Mouse (Mus musculus): Measurements from ENCODE around the gene Ripor3. TPM values are rescaled to one million over a fixed set of nuclear protein-coding genes. Genes with fewer than 3 reads are reported as not detected.

Ripor3 gene
- polyA plus RNA-seq, 1 experiment, result 0.84 TPM

DNA sequence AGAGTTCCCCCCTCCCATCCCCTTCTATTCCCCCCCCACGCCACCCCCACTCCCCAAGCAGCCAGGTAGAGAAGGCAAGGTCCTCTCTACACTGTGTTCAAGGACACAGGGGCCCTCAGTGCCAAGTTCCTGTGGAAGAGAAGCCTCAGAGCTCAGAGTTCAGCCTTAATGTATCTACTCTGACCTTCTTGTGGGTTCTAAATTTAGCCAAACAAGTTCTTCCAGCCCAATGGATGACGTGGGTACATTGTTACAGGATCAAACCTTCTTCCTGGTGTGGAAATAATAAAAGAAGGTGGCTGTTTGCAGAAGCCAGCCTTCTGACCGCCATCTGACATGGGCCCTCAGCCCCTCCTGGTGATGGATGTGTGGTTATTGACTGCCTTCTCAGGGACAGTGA, 16.0 kb upstream of the Ripor3 start:
- TF ChIP-seq CTCF (IDR thresholded peaks at IDR 0.05; ENCODE audit: borderline replicate concordance, insufficient read depth, low read depth, low read length) (no peak), POLR2A (IDR thresholded peaks at IDR 0.05; ENCODE audit: borderline replicate concordance, insufficient read depth, low read length) (no peak)
- Histone ChIP-seq H3K4me1 (ENCODE audit: control insufficient read depth, insufficient read depth, low read length) (no peaks in the 10 kb centered on the region), H3K27me3 (ENCODE audit: control insufficient read depth, insufficient read depth, low read length) (no peaks in the 10 kb centered on the region), H3K27ac (ENCODE audit: insufficient read depth, low read length) (no peak overlapping the region), H3K4me3 (replicated peaks; ENCODE audit: insufficient read depth, low read depth, low read length) (no peak overlapping the region)
- DNase-seq, result no peak
- 61% methylated on average over 3 of the region's 3 CpGs for WGBS

DNA sequence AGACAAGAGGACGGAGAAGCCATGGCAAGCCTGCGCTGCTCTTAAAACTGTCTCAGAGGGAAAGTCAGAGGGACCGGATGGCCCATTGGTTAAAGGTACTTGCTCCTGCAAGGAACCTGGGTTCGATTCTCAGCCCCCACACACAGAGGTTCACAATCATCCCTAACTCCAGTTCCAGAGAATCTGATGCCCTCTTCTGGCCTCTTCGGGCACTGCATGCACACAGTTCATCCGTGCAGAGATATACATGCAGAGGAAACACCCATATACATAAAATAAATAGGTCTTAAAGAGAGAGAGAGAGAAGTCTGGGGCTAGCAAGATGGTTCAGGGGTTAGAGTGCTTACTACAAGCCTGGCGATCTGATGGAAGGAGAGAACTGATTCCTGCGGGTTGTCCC, 15.5 kb upstream of the Ripor3 start:
- no peak overlapping the region for H3K4me3 ChIP-seq (replicated peaks; ENCODE audit: insufficient read depth, low read depth, low read length)
- H3K27me3 ChIP-seq (ENCODE audit: control insufficient read depth, insufficient read depth, low read length), result no peaks in the 10 kb centered on the region
- H3K4me1 ChIP-seq (ENCODE audit: control insufficient read depth, insufficient read depth, low read length), result no peaks in the 10 kb centered on the region
- no peak for DNase-seq
- no peak overlapping the region for H3K27ac ChIP-seq (ENCODE audit: insufficient read depth, low read length)
- TF ChIP-seq CTCF (IDR thresholded peaks at IDR 0.05; ENCODE audit: borderline replicate concordance, insufficient read depth, low read depth, low read length) (no peak), POLR2A (IDR thresholded peaks at IDR 0.05; ENCODE audit: borderline replicate concordance, insufficient read depth, low read length) (no peak)
- WGBS, result 94% methylated on average over 8 of the region's 8 CpGs

DNA sequence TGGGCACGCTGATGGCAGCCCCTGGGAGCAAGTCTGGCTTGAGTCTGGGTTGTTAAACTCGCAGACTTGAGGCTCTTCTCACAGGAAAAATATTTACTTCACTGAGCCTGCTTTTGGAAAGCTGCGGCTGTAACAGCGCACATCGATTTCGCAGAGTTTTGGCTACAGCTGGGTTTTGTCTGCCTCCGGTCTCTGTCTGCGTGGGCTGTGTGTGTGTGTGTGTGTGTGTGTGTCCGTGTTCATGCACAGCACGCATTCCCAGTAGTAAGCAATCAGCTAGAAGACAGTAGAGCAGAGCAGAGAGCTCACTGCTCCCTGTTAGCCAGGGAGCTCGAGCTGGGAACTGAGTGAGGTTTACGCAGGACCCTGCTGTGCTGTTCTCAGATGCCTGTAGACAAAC, 14.8 kb upstream of the Ripor3 start:
- Histone ChIP-seq H3K27ac (ENCODE audit: insufficient read depth, low read length) (no peak overlapping the region), H3K4me1 (ENCODE audit: control insufficient read depth, insufficient read depth, low read length) (no peaks in the 10 kb centered on the region), H3K4me3 (replicated peaks; ENCODE audit: insufficient read depth, low read depth, low read length) (no peak overlapping the region), H3K27me3 (ENCODE audit: control insufficient read depth, insufficient read depth, low read length) (no peaks in the 10 kb centered on the region)
- 31% methylated on average over 12 of the region's 12 CpGs for WGBS
- DNase-seq, result no peak
- TF ChIP-seq POLR2A (IDR thresholded peaks at IDR 0.05; ENCODE audit: borderline replicate concordance, insufficient read depth, low read length) (no peak), CTCF (IDR thresholded peaks at IDR 0.05; ENCODE audit: borderline replicate concordance, insufficient read depth, low read depth, low read length) (no peak)

DNA sequence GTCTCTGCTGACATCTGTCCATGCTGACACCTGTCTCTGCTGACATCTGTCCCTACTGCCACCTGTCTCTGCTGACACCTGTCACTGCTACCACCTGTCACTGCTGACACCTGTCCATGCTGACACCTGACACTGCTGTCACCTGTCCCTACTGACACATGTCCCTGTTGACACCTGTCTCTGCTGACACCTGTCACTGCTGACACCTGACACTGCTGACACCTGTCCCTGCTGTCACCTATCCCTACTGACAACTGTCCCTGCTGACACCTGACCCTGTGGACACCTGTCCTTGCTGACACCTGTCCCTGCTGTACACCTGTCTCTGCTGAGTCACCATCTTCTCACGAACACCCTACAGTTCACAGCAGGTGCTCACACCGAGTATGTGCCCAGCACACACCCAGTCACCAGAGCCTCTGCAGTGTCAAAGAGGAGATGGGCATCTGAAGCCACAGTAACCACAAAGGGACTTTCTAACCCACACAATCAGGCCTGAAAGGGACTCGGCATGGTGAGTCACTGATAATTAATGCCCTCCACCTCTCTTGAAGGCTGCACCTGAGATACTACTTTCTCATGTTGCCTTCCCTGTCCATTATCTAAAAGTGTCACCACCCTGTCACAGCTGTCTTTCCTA, 13.5 kb upstream of the Ripor3 start:
- 60% methylated on average over 3 of the region's 3 CpGs for WGBS
- no peak for DNase-seq
- no peak for TF ChIP-seq CTCF (IDR thresholded peaks at IDR 0.05; ENCODE audit: borderline replicate concordance, insufficient read depth, low read depth, low read length)
- no peak for TF ChIP-seq POLR2A (IDR thresholded peaks at IDR 0.05; ENCODE audit: borderline replicate concordance, insufficient read depth, low read length)
- no peaks in the 10 kb centered on the region for H3K27me3 ChIP-seq (ENCODE audit: control insufficient read depth, insufficient read depth, low read length)
- H3K4me1 ChIP-seq (ENCODE audit: control insufficient read depth, insufficient read depth, low read length), result peaks cover 2% of the 10 kb centered on the region; the same call in 1 of the 2 replicates
- H3K4me3 ChIP-seq (replicated peaks; ENCODE audit: insufficient read depth, low read depth, low read length), result no peak overlapping the region
- H3K27ac ChIP-seq (ENCODE audit: insufficient read depth, low read length), result no peak overlapping the region

DNA sequence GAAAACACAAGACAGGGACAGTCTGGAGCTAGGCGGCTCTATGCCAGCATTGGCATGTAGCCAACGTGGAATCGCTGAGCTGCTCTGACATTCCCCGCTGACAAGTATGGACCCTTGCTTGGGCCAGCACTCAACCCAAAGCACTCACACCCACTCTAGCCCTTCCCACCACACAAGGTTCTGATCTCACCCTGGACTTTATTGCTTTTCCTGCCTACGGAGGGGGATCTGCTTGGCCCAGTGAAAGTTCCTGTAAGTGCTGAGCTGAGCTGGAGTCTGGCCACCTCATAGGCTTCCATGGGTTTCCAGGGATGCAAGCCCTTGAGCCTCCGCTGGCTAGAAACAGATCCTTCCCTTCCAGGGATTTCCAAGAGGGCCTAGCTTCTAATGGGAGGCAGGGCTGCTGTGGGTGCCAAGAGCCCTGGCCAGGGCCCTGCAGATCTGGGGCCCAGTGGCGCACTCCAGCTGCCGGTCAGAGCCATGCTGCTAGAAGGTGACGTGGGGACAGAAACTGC, 8.8 kb upstream of the Ripor3 start:
- peaks cover 2% of the 10 kb centered on the region; the same call in 1 of the 2 replicates for H3K4me1 ChIP-seq (ENCODE audit: control insufficient read depth, insufficient read depth, low read length)
- WGBS, result 24% methylated on average over 9 of the region's 9 CpGs
- H3K4me3 ChIP-seq (replicated peaks; ENCODE audit: insufficient read depth, low read depth, low read length), result no peak overlapping the region
- H3K27ac ChIP-seq (ENCODE audit: insufficient read depth, low read length), result no peak overlapping the region
- no peak for TF ChIP-seq POLR2A (IDR thresholded peaks at IDR 0.05; ENCODE audit: borderline replicate concordance, insufficient read depth, low read length)
- TF ChIP-seq CTCF (IDR thresholded peaks at IDR 0.05; ENCODE audit: borderline replicate concordance, insufficient read depth, low read depth, low read length), result no peak
- H3K27me3 ChIP-seq (ENCODE audit: control insufficient read depth, insufficient read depth, low read length), result no peaks in the 10 kb centered on the region
- DNase-seq, result peak; percentile 19 to 22

DNA sequence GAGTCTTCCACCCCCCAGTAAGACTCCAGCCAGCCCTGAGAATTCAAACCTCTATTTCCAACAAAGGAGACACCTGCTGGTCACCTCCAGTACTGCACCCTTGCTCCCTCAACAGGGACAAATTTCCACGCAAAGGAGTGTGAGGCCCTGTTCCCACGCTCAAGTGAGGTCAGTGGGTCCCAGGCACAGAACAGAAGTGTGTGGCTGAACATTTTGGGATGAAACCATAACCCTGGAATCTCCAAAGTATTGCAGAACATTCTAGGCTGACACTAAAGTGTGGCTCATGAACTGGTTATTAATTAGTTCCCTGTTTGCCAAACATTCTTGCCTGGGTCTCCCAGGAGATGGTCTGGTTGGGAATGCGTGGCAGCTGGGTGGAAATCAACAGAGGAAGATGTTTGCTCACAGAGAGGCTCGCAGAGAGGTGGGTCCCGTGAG, 6.6 kb upstream of the Ripor3 start:
- Histone ChIP-seq H3K4me1 (ENCODE audit: control insufficient read depth, insufficient read depth, low read length) (peaks cover 2% of the 10 kb centered on the region; the same call in 1 of the 2 replicates), H3K4me3 (replicated peaks; ENCODE audit: insufficient read depth, low read depth, low read length) (no peak overlapping the region), H3K27me3 (ENCODE audit: control insufficient read depth, insufficient read depth, low read length) (no peaks in the 10 kb centered on the region), H3K27ac (ENCODE audit: insufficient read depth, low read length) (no peak overlapping the region)
- peak; percentile 31 to 66 for DNase-seq
- TF ChIP-seq CTCF (IDR thresholded peaks at IDR 0.05; ENCODE audit: borderline replicate concordance, insufficient read depth, low read depth, low read length), result peak; percentile 81
- no peak for TF ChIP-seq POLR2A (IDR thresholded peaks at IDR 0.05; ENCODE audit: borderline replicate concordance, insufficient read depth, low read length)
- 11% methylated on average over 5 of the region's 5 CpGs for WGBS

DNA sequence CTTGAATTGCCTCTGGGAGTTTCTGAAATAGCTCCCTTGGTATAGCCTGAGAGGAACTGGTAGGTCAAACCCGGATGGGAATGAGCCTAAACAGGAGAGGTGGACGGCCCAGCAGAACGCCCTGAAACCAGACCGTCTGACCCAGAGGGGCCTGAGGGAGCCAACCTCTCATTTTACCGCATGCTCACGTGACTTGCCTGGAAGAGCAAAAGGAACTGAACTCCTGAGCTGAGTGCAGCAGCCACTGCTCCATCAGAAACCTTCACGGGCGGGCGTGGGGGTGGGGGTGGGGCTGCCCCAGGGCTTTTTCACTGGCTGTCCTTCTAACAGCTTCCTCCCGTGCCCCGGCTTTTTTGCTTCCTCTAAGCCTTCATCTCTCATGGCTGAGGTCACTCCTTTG, 475 bp upstream of the Ripor3 start:
- Histone ChIP-seq H3K4me3 (replicated peaks; ENCODE audit: insufficient read depth, low read depth, low read length) (no peak overlapping the region), H3K4me1 (ENCODE audit: control insufficient read depth, insufficient read depth, low read length) (no peaks in the 10 kb centered on the region), H3K27me3 (ENCODE audit: control insufficient read depth, insufficient read depth, low read length) (no peaks in the 10 kb centered on the region), H3K27ac (ENCODE audit: insufficient read depth, low read length) (no peak overlapping the region)
- no peak for DNase-seq
- TF ChIP-seq POLR2A (IDR thresholded peaks at IDR 0.05; ENCODE audit: borderline replicate concordance, insufficient read depth, low read length), result no peak
- WGBS, result 67% methylated on average over 11 of the region's 11 CpGs

DNA sequence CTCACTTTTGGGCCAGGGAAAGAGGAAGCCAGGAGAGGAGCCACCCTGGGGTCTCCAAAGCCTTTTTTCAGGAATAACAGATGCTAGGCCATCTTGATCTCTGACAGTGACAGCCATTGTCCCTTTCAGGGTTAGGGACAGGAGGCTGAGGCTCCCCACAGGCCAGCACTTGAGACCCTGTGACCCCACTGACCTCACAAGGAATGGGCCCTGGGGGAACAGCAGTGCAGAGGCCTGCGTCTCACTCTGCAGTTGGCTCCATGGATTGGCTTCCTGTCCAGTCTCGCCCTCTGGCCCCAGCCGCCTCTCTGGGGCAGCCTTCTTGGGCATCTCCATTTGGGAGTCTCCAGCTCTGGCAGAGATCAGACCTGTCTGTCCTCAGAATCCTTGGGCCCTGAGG, 2.3 kb downstream of the Ripor3 start:
- Histone ChIP-seq H3K4me3 (replicated peaks; ENCODE audit: insufficient read depth, low read depth, low read length) (no peak overlapping the region), H3K27me3 (ENCODE audit: control insufficient read depth, insufficient read depth, low read length) (no peaks in the 10 kb centered on the region), H3K27ac (ENCODE audit: insufficient read depth, low read length) (no peak overlapping the region), H3K4me1 (ENCODE audit: control insufficient read depth, insufficient read depth, low read length) (no peaks in the 10 kb centered on the region)
- 82% methylated on average over 3 of the region's 3 CpGs for WGBS
- TF ChIP-seq POLR2A (IDR thresholded peaks at IDR 0.05; ENCODE audit: borderline replicate concordance, insufficient read depth, low read length), result no peak
- no peak for TF ChIP-seq CTCF (IDR thresholded peaks at IDR 0.05; ENCODE audit: borderline replicate concordance, insufficient read depth, low read depth, low read length)
- no peak for DNase-seq
